Mouse (Mus musculus): ENCODE measurements at regions not wholly inside any gene's neighbourhood (a gene's known extent, or its start where the extent isn't known, plus 50 kb on each side); places are given as distances from the start of the nearest gene placed in this dataset.

DNA sequence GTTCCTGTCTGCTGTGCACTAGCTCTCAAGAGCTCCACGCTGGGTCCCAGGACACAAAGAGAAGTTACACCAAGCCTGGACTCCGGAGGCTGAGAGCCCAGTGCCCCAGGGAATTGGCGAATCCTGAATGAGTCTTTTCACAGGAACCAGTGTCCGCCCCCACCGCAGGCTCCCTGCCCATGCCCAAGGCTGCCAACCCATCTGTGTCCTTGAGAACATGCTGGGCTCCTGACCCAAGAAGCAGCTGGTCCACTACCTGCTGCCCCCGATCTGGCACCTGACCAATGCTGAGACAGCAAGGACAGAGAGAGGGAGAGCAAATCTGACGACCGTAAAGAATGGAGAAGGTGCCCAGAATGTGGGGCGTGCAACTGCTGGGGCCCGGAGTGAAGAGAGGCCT, 85.2 kb upstream of the Cplx2 start:
- no peak for DNase-seq

GRCm38 (mm10) chr13:54286616-54287015, 84.5 kb upstream of the Cplx2 start:
- no peak for DNase-seq

DNA sequence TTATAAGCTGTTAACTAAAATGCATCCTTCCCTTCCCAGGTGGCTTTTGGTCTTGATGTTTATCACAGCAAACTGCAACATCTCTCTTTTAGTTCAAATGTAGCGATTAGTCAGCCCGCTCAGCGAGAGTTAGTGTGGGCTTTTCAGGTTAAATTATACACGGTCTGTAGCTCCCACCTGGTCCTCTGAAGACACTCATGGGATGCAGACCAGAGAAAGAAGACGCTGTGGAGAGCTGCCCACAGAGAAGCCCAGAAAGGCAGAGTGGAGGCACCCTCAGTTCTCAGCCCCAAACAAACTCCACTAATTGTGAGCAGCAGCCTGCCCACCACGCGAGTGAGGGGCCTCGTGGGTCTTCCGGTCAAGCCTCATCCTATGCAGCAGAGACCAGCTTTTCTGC, 81.1 kb upstream of the Cplx2 start:
- no peak for DNase-seq

DNA sequence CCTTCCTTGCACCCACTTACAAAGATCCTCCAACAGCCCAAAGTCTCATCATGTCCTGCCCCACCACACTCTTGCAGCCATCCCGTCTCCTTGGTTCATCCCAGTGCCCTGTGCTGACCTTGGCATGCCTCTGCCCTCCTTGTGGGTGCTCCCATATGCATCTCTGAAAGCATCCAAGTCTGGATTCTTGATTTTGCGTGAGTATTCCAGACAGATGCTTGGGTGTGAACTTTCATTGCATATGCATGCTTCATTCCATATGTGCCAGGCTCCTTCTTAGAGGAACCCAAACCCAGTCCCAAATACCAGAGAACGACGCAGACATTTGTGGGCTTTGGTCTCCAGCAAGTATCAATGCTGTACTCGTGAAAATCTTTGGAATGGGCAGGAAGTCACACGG, 78.8 kb upstream of the Cplx2 start:
- no peak for DNase-seq

- no peak for DNase-seq
Measured at GRCm38 (mm10) chr13:54293006-54293405, 78.1 kb upstream of the Cplx2 start.

GRCm38 (mm10) chr13:54295475-54296259, 75.5 kb upstream of the Cplx2 start:
- no peak for DNase-seq

GRCm38 (mm10) chr13:54296260-54296555, 74.9 kb upstream of the Cplx2 start:
- DNase-seq = no peak

DNA sequence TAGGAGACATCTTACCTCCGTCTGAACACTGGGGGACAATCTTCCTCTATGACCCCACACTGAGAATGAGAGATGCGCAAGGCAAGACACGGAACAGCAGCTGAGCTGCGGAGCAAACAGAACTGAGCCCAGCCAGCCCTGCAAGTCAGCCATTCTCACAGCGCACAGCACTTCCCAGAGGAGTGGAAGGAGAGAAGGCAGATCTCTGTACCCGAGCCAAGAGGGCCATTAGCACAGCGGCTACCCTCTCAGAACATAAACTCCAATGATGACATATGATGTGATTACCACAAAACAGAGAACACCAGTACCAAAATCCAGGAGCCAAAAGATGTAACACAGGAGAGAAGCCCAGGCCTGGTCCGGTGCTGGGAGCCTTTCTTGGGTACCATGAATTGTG, 72.3 kb upstream of the Cplx2 start:
- no peak for DNase-seq

DNA sequence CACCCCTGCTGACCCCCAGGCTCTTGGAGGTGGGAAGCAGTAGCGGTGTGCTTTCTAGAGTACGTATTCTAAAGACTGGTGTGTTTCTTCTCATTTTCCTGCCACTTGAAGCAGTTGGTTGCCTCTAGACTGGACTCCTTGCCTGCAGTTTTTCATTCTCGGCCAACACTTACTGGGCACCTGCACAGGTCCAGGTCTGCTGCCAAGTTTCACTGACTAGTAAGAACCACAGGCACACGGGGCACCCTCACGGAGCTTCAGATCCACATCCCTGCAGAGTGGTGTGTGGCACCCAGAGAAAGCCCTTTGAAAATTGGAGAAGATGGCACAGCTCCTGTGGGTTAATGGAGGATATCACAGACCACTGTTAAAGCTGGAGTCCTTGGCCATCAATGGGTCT, 71.9 kb upstream of the Cplx2 start:
- DNase-seq = no peak

DNA sequence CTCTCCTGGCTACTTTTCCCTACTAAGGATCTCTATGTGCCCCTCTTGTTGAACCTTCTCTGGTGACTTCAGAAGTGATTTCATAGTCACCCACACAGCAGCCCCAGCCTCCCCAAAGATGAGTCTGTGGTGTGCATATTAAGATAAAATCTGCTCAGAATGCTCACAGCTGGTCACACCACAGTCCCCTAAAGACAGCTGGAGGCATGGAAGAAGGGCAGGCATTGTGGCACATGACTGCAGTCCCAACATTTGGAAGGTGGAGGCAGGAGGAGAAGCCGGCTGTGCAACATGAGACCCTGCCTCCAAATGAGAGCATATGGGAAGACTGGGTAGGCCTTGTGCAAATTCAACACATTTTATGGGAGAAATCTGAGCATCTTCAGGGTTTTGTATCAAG, 70.0 kb upstream of the Cplx2 start:
- DNase-seq = no peak

DNA sequence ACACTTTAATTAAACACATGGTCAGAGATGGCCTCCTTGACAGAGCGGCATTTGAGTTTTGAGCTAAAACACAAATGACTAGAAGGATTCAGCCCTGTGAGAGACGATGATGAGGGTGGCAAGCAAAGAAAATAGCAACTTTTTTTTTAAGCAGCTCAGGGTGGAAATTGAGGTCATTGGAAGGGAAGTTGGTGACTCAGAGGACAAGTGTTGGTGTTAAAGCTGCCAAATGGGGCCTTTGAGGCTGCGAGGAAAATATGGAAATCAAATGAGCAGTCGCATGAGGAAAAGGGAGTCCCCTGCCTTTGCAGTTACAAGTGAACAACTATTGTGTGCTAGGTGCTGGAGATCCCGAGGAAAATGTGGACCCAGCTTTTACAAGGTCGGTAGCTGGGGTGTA, 69.5 kb upstream of the Cplx2 start:
- peak; percentile 38 to 59 for DNase-seq

GRCm38 (mm10) chr13:54302351-54303070, 68.6 kb upstream of the Cplx2 start:
- DNase-seq = peak; percentile 22 to 52

- peak; percentile 86 to 92 for DNase-seq
Measured at GRCm38 (mm10) chr13:54303071-54303924, 67.9 kb upstream of the Cplx2 start.

- no peak for DNase-seq
Measured at GRCm38 (mm10) chr13:54304251-54304650, 66.9 kb upstream of the Cplx2 start.

GRCm38 (mm10) chr13:54308591-54308990, 62.6 kb upstream of the Cplx2 start:
- DNase-seq = no peak

DNA sequence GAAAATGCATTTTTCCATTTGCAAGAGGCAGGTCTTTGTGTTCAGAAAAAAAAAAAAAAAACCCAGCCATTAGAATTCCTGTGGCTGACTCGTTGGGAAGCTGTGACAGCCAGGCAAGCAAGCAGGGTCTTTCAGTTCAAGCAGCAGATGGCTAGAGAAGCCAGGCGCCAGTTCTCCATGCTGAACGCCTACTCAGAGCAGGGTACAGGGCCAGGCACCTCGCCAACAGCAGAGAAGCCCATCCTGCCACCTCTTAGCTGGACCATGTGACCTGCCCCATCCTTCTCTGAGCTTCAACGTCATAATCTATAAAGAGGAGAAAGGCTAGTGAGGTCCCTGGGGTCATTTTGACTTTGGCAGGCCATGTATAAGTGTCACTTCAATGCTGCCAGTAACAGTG, 61.8 kb upstream of the Cplx2 start:
- no peak for DNase-seq

- no peak for DNase-seq
Measured at GRCm38 (mm10) chr13:54310144-54310543, 61.0 kb upstream of the Cplx2 start.

GRCm38 (mm10) chr13:54311327-54312026, 59.7 kb upstream of the Cplx2 start:
- DNase-seq = no peak

GRCm38 (mm10) chr13:54312405-54313185, 58.6 kb upstream of the Cplx2 start:
- peak; percentile 49 to 50 for DNase-seq

DNA sequence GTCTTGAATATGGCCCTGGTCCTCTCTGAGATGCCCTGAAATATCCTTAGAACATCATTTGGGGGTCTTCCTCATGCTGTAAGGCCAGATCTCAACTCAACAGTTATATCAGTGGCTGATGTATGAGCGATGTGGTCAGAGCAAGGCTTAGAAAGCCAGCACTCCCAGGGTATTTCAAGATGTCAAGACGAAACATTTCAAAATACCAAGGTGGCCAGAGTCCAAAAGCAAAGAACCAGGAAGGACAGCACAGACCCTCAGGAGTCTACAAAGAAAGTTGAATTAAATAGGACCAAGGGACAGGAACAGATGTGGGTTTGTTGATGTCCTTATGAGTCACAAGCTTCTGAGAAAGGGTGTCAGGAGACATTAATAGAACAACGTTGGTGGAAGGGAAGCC, 55.8 kb upstream of the Cplx2 start:
- DNase-seq = no peak

DNA sequence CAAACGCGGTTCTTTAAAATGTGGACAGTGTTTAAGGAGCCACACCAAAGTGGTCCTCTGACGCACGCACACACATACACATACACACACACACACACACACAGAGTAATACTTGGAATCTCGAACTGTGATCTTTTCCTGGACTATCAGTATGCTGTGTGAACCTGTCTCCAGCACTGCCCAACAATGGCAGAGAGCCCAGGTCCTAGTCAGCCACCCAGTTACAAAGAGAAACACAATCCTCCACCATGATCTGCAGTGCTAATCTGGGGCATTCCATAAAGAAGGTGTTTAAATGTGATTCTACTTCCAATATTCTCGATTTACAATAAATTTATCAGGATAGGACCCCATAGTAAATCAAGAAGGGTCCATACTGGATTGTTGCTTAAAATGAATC, 54.2 kb upstream of the Cplx2 start:
- no peak for DNase-seq

- DNase-seq = no peak
Measured at GRCm38 (mm10) chr13:54318161-54318560, 53.0 kb upstream of the Cplx2 start.

Measured in heart, adult 18-20 months (tissue).